Mouse (Mus musculus) heart, embryonic 14.5 days (tissue): Measurements from ENCODE around the gene Gpr146. TPM values are rescaled to one million over a fixed set of nuclear protein-coding genes. Genes with fewer than 3 reads are reported as not detected.

Source experiments
- ATAC-seq: fragments of 200-750 bp; cut with Nextera tagmentation; 2 replicates; pipeline ENCODE4 v1.8.0; 2017; ENCODE audit warnings: low read depth, moderate TSS enrichment; ENCODE audit not compliant: insufficient number of reproducible peaks, insufficient read depth, low FRiP score
- H3K27ac ChIP-seq, 2 experiments: fragments of 200-500 bp in 1 of 2; fragments of 300-500 bp in 1 of 2; sonication (generic) in 1 of 2; replicated peaks in 1 of 2; 2 replicates each; pipeline ENCODE4 v1.5.1; 2012 to 2014; ENCODE audit warnings: low read depth in 2 of 2, low read length in 2 of 2, control low read depth in 1 of 2, mild to moderate bottlenecking in 1 of 2, mixed read lengths in 1 of 2; ENCODE audit not compliant: control insufficient read depth in 1 of 2, insufficient read depth in 1 of 2
- H3K27me3 ChIP-seq: fragments of 300-500 bp; sonication (generic); 2 replicates; pipeline ENCODE4 v1.6.1; 2014; ENCODE audit warnings: mild to moderate bottlenecking, low read length, control low read depth; ENCODE audit not compliant: control insufficient read depth, insufficient read depth
- H3K36me3 ChIP-seq: fragments of 300-500 bp; sonication (generic); 2 replicates; pipeline ENCODE4 v1.6.1; 2014; ENCODE audit warnings: mild to moderate bottlenecking, control low read depth, low read length, mixed read lengths; ENCODE audit not compliant: control insufficient read depth, insufficient read depth
- H3K4me1 ChIP-seq, 2 experiments: fragments of 200-500 bp in 1 of 2; fragments of 300-500 bp in 1 of 2; sonication (generic) in 1 of 2; 2 replicates each; pipeline ENCODE4 v1.6.1; 2012 to 2014; ENCODE audit warnings: low read length in 2 of 2, control low read depth in 1 of 2, mixed read lengths in 1 of 2; ENCODE audit not compliant: control insufficient read depth in 2 of 2, insufficient read depth in 2 of 2
- H3K4me2 ChIP-seq: fragments of 300-500 bp; sonication (generic); 2 replicates; pipeline ENCODE4 v1.6.1; 2014; ENCODE audit warnings: mild to moderate bottlenecking, low read length
- H3K4me3 ChIP-seq, 2 experiments: fragments of 200-500 bp in 1 of 2; fragments of 300-500 bp in 1 of 2; sonication (generic) in 1 of 2; 2 replicates each; pipeline ENCODE4 v1.5.1; 2012 to 2014; ENCODE audit warnings: low read length in 2 of 2, mild to moderate bottlenecking in 2 of 2, control low read depth in 1 of 2, low read depth in 1 of 2, moderate library complexity in 1 of 2; ENCODE audit not compliant: control insufficient read depth in 1 of 2, insufficient read depth in 1 of 2
- H3K9ac ChIP-seq: fragments of 300-500 bp; sonication (generic); 2 replicates; pipeline ENCODE4 v1.6.1; 2014; ENCODE audit warnings: mild to moderate bottlenecking, low read length
- H3K9me3 ChIP-seq: fragments of 300-500 bp; sonication (generic); 2 replicates; pipeline ENCODE4 v1.6.1; 2016; ENCODE audit warnings: low read length, control low read depth; ENCODE audit not compliant: control insufficient read depth
- WGBS: fragments of 180-500 bp; shearing (Covaris S2); extraction: QIAGEN DNeasy Blood & Tissue Kit; methylation state at CpG from one replicate; pipeline ENCODE4 v1.1.7; 2014; 5-methylcytosine and 5-hydroxymethylcytosine counted together
- polyA plus RNA-seq: library from polyadenylated mRNA; unstranded; fragments of >200 nt; fragmentation: Nextera tagmentation; extraction: Ambion mirVana; gene quantifications from 2 replicates; pipeline ENCODE4 v1.2.1, GENCODE M21; 2014

Gpr146 gene
- polyA plus RNA-seq, 1 experiment from 2014 or later = 9.5 TPM

DNA sequence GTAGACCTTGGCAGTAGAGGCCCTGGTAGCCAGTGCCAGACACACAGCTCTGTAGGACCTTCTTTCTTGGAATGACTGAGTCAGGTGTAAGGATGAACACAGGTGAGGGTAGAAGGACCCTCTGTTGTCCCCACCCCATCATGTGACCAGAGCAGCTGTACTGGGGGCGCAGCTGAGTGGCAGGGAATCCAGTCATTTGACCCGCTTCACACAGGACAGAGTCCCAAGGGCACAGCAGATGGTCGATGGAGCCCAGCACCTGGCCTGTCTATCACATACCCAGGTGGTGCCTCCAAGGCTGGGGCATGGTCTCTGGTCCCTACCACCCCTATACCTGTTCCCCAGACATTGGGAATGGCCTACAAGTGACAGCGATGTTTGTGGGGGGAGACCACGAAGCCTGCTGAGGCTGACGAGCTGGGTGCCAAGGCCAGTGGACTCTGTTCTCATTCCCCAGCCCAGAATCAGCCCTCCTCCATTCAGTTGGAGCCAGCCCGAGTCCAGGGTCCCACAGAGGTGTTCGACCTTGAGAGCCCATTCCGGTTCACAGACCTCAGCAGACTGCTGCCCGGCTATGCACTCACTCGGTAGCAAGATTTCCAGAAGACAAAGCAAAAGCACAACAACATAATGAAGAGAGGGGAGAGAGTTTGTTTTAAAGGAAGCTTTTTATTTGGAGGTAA is 8.7 kb upstream of the Gpr146 start:
- ATAC-seq = no peak

DNA sequence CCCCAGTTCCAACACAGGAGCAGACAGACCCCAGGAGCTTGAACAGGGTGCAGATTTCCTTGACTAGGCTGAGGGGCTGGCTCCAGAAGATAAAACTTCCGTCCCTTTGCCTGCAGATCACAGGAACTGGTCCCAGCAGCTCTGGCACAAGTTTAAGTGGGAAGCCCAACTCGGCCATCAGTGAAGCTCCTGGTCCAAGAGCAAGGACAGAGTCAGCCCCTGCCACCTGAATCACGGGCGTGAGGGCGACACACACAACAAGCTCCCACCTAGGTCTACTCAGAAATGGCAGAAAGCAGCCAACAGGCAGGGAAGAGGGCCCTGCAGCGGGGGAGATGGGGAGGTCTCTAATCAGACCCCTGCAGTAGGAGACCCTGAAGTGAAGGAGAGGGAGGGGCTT is 7.2 kb upstream of the Gpr146 start:
- H3K9ac ChIP-seq = 0 out of 2 replicates have a peak overlapping the region, but pooled peaks have one; percentile 95
- WGBS = 72% methylated on average over 6 of the region's 6 CpGs
- ATAC-seq = no peak

More for the DNA sequence above, 8.7 kb upstream of the Gpr146 start:
- Histone ChIP-seq H3K9ac (no peak overlapping the region; the same call in 1 of the 2 replicates), H3K9me3 (no peaks in the 10 kb centered on the region), H3K27ac (no peak overlapping the region), H3K4me1 (peaks cover 26 to 37% of the 10 kb centered on the region in 2 experiments), H3K4me2 (no peak overlapping the region), H3K36me3 (no peaks in the 10 kb centered on the region), H3K4me3 (no peak overlapping the region), H3K27me3 (no peaks in the 10 kb centered on the region)
- WGBS = 83% methylated on average over 11 of the region's 11 CpGs

DNA sequence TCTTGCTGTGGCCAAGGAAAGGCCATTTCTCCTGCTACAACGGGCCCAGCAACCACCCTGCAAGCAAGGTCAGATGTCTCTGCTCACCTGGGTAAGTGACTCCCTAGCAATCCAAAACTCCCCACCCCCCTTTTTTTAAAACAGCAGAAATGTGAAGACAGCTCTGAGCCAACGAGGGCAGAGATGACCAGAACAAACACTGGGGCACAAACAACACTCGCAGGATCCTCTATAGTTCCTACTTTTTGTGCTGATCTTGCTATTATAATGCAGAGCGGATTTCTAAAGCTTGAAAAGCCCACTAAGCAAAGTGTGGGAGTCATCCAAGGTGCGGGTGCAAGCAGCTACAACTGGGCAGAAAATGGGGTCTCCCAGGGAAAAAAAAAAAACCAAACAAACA is 6.4 kb upstream of the Gpr146 start:
- Histone ChIP-seq H3K9me3 (no peaks in the 10 kb centered on the region), H3K27me3 (no peaks in the 10 kb centered on the region), H3K4me3 (peak overlapping the region; percentile 58 to 75), H3K9ac (peak overlapping the region; percentile 95), H3K4me2 (peak overlapping the region; percentile 96), H3K27ac (peak overlapping the region in 1 of 2 experiments; percentile 81; a peak in 1 of 4 replicates), H3K4me1 (peaks cover 22 to 24% of the 10 kb centered on the region in 2 experiments), H3K36me3 (no peaks in the 10 kb centered on the region)
- WGBS = 73% methylated on average over 5 of the region's 5 CpGs
- ATAC-seq = no peak

More for the DNA sequence above, 7.2 kb upstream of the Gpr146 start:
- H3K4me2 ChIP-seq = peak overlapping the region; percentile 96; the same call in 1 of the 2 replicates
- no peak overlapping the region for H3K4me3 ChIP-seq
- H3K27me3 ChIP-seq = no peaks in the 10 kb centered on the region
- H3K27ac ChIP-seq = 0 out of 4 replicates have a peak overlapping the region, but pooled peaks of 1 of the 2 experiments have one; percentile 27
- H3K9me3 ChIP-seq = no peaks in the 10 kb centered on the region
- no peaks in the 10 kb centered on the region for H3K36me3 ChIP-seq
- H3K4me1 ChIP-seq = peaks cover 20 to 24% of the 10 kb centered on the region in 2 experiments

GRCm38 (mm10) chr5:139371631-139372401 is 5.7 kb upstream of the Gpr146 start:
- WGBS = 2% methylated on average over 39 of the region's 39 CpGs
- peak; percentile 93 for ATAC-seq
- Histone ChIP-seq H3K27ac (peak overlapping the region; percentile 58 to 81), H3K4me3 (peak overlapping the region; percentile 58 to 75), H3K4me1 (peaks cover 27 to 30% of the 10 kb centered on the region in 2 experiments), H3K36me3 (no peaks in the 10 kb centered on the region), H3K4me2 (peak overlapping the region; percentile 96), H3K9ac (peak overlapping the region; percentile 95), H3K27me3 (no peaks in the 10 kb centered on the region), H3K9me3 (no peaks in the 10 kb centered on the region)

- H3K9me3 ChIP-seq = no peaks in the 10 kb centered on the region
- H3K27ac ChIP-seq = no peak overlapping the region
- 84% methylated on average over 3 of the region's 3 CpGs for WGBS
- no peak overlapping the region for H3K9ac ChIP-seq
- no peaks in the 10 kb centered on the region for H3K27me3 ChIP-seq
- no peak overlapping the region for H3K4me3 ChIP-seq
- H3K36me3 ChIP-seq = no peaks in the 10 kb centered on the region
- no peak overlapping the region for H3K4me2 ChIP-seq
- H3K4me1 ChIP-seq = peaks cover 40 to 43% of the 10 kb centered on the region in 2 experiments
- no peak for ATAC-seq
Measured at GRCm38 (mm10) chr5:139373126-139373525, 4.4 kb upstream of the Gpr146 start.

DNA sequence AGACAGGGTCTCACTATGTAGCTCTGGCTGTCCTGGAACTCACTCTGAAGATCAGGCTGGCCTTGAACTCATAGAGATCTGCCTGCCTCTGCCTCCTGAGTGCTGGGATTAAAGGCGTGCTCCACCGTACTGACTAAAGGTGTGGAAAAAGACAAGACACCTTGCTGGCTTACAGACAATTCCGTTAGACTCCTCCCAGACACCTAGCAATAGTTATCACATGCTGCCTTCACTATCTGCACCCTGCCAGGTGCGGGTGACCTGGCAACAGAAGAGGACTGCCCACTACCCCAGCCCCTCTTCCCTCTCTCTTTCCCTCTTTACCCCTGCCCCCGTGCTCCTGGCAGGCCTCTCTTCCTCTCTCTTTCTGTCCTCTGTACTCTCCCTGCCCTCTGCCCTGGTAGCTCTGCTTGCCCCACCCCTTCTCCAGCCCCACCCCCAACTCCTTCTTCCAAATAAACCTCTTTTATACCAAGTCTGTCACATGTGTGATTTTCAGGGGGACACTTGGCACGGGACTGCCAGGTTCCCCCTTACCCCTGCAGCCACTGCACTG is 3.5 kb upstream of the Gpr146 start:
- Histone ChIP-seq H3K4me2 (no peak overlapping the region), H3K4me3 (no peak overlapping the region), H3K27ac (no peak overlapping the region), H3K9ac (no peak overlapping the region), H3K27me3 (no peaks in the 10 kb centered on the region), H3K4me1 (peaks cover 48 to 51% of the 10 kb centered on the region in 2 experiments), H3K9me3 (no peaks in the 10 kb centered on the region), H3K36me3 (no peaks in the 10 kb centered on the region)
- no peak for ATAC-seq
- 75% methylated on average over 6 of the region's 6 CpGs for WGBS

- Histone ChIP-seq H3K9me3 (no peaks in the 10 kb centered on the region), H3K36me3 (no peaks in the 10 kb centered on the region), H3K4me2 (no peak overlapping the region), H3K27ac (no peak overlapping the region), H3K4me3 (no peak overlapping the region), H3K9ac (no peak overlapping the region), H3K27me3 (no peaks in the 10 kb centered on the region), H3K4me1 (peaks cover 57 to 60% of the 10 kb centered on the region in 2 experiments)
- 89% methylated on average over 2 of the region's 2 CpGs for whole genome bisulfite sequencing
- no peak for ATAC-seq
Measured at GRCm38 (mm10) chr5:139374841-139375240, 2.7 kb upstream of the Gpr146 start.
